Mouse (Mus musculus): ENCODE data around the gene Ugt1a7c. TPM values are rescaled to one million over a fixed set of nuclear protein-coding genes. Genes with fewer than 3 reads are reported as not detected.
"Not testable (repeated sequence)": the region's sequence is repeated elsewhere in the genome, so short reads cannot be mapped to it uniquely, and the experiment has no call there.

The Ugt1a7c gene
- total RNA-seq, 2 experiments from 2014 or later: 0.44 to 0.59 TPM

- H3K27ac ChIP-seq: no peak overlapping the region
Measured at GRCm38 (mm10) chr1:88136646-88137045, 41.8 kb downstream of the Ugt1a7c start.

GRCm38 (mm10) chr1:88137264-88137663, 42.4 kb downstream of the Ugt1a7c start:
- Histone ChIP-seq H3K4me3 (no peak overlapping the region), H3K27ac (no peak overlapping the region)
- DNase-seq (ENCODE audit: low spot score in 2 of 2): no peak
- TF ChIP-seq CTCF (conservative IDR thresholded peaks at IDR 0.05): no peak

More at GRCm38 (mm10) chr1:88136646-88137045, 41.8 kb downstream of the Ugt1a7c start:
- TF ChIP-seq CTCF (conservative IDR thresholded peaks at IDR 0.05): no peak
- DNase-seq (ENCODE audit: low spot score in 2 of 2): no peak
- H3K4me3 ChIP-seq: no peak overlapping the region

GRCm38 (mm10) chr1:88138145-88138544, 43.3 kb downstream of the Ugt1a7c start:
- no peak for DNase-seq (ENCODE audit: low spot score in 2 of 2)
- no peak overlapping the region for H3K4me3 ChIP-seq
- no peak overlapping the region for H3K27ac ChIP-seq
- TF ChIP-seq CTCF (conservative IDR thresholded peaks at IDR 0.05): no peak

GRCm38 (mm10) chr1:88140492-88140891, 45.6 kb downstream of the Ugt1a7c start:
- H3K4me3 ChIP-seq; DNase-seq (ENCODE audit: low spot score in 2 of 2); H3K27ac ChIP-seq: not testable (repeated sequence)

- peak; percentile 62 for TF ChIP-seq CTCF (conservative IDR thresholded peaks at IDR 0.05)
- H3K4me3 ChIP-seq, H3K27ac ChIP-seq: not testable (repeated sequence)
- peak in 1 of 2 experiments; percentile 26 for DNase-seq (ENCODE audit: low spot score in 2 of 2)
Measured at GRCm38 (mm10) chr1:88143966-88144675, 49.3 kb downstream of the Ugt1a7c start.

GRCm38 (mm10) chr1:88145278-88145677, 50.4 kb downstream of the Ugt1a7c start:
- peak; percentile 49 for TF ChIP-seq CTCF (conservative IDR thresholded peaks at IDR 0.05)
- not testable (repeated sequence) for H3K27ac ChIP-seq; DNase-seq (ENCODE audit: low spot score in 2 of 2); H3K4me3 ChIP-seq

GRCm38 (mm10) chr1:88150133-88150532, 55.3 kb downstream of the Ugt1a7c start:
- not testable (repeated sequence) for H3K27ac ChIP-seq; DNase-seq (ENCODE audit: low spot score in 2 of 2); H3K4me3 ChIP-seq
- TF ChIP-seq CTCF (conservative IDR thresholded peaks at IDR 0.05): peak; percentile 62

GRCm38 (mm10) chr1:88158430-88158829, 63.6 kb downstream of the Ugt1a7c start:
- TF ChIP-seq CTCF (conservative IDR thresholded peaks at IDR 0.05): no peak
- no peak overlapping the region for H3K27ac ChIP-seq
- DNase-seq (ENCODE audit: low spot score in 2 of 2): no peak

GRCm38 (mm10) chr1:88165711-88166110, 70.8 kb downstream of the Ugt1a7c start, which contains the start of gene Ugt1a5:
Gene Ugt1a5 (plus strand): TSS chr1:88166012.
- Histone ChIP-seq H3K4me3 (no peak within 1 kb of the TSS), H3K27ac (no peak within 1 kb of the TSS)
- no peak for TF ChIP-seq CTCF (conservative IDR thresholded peaks at IDR 0.05)
- DNase-seq (ENCODE audit: low spot score in 2 of 2): no peak

More at GRCm38 (mm10) chr1:88158430-88158829, 63.6 kb downstream of the Ugt1a7c start:
- H3K4me3 ChIP-seq: no peak overlapping the region

- not testable (repeated sequence) for H3K4me3 ChIP-seq; DNase-seq (ENCODE audit: low spot score in 2 of 2); H3K27ac ChIP-seq
Measured at GRCm38 (mm10) chr1:88172190-88172589, 77.3 kb downstream of the Ugt1a7c start.

- no peak overlapping the region for H3K4me3 ChIP-seq
- DNase-seq (ENCODE audit: low spot score in 2 of 2): no peak
- no peak overlapping the region for H3K27ac ChIP-seq
- no peak for TF ChIP-seq CTCF (conservative IDR thresholded peaks at IDR 0.05)
Measured at GRCm38 (mm10) chr1:88179657-88180056, 84.8 kb downstream of the Ugt1a7c start.

GRCm38 (mm10) chr1:88186325-88186935, 91.6 kb downstream of the Ugt1a7c start:
- no peak for TF ChIP-seq CTCF (conservative IDR thresholded peaks at IDR 0.05)

GRCm38 (mm10) chr1:88192136-88192535, 97.3 kb downstream of the Ugt1a7c start:
- Histone ChIP-seq H3K4me3 (no peak overlapping the region), H3K27ac (no peak overlapping the region)
- no peak for DNase-seq (ENCODE audit: low spot score in 2 of 2)
- TF ChIP-seq CTCF (conservative IDR thresholded peaks at IDR 0.05): no peak

More at GRCm38 (mm10) chr1:88186325-88186935, 91.6 kb downstream of the Ugt1a7c start:
- DNase-seq (ENCODE audit: low spot score in 2 of 2): no peak
- Histone ChIP-seq H3K27ac (no peak overlapping the region), H3K4me3 (no peak overlapping the region)

GRCm38 (mm10) chr1:88195687-88196086, 100.8 kb downstream of the Ugt1a7c start:
- DNase-seq (ENCODE audit: low spot score in 2 of 2): no peak

More at GRCm38 (mm10) chr1:88195687-88196086, 100.8 kb downstream of the Ugt1a7c start:
- no peak for TF ChIP-seq CTCF (conservative IDR thresholded peaks at IDR 0.05)
- H3K27ac ChIP-seq: no peak overlapping the region
- no peak overlapping the region for H3K4me3 ChIP-seq
